Mouse (Mus musculus) lung, embryonic 14.5 days (tissue): ENCODE measurements around the gene Psmd8. TPM values are rescaled to one million over a fixed set of nuclear protein-coding genes. Genes with fewer than 3 reads are reported as not detected.
"Not testable (repeated sequence)": the region's sequence is repeated elsewhere in the genome, so short reads cannot be mapped to it uniquely, and the experiment has no call there.

Source experiments
- ATAC-seq: fragments of 200-750 bp; cut with Nextera tagmentation; 2 replicates; pipeline ENCODE4 v1.8.0; 2017; ENCODE audit warnings: mild to moderate bottlenecking, moderate TSS enrichment, moderate library complexity; ENCODE audit not compliant: insufficient read depth
- DNase-seq: peaks from one replicate; pipeline ENCODE4 v3.0.0-alpha.2; 2015
- H3K27ac ChIP-seq: fragments of 300-500 bp; sonication (generic); 2 replicates; pipeline ENCODE4 v1.5.1; 2014; ENCODE audit warnings: low read depth, mild to moderate bottlenecking, moderate library complexity
- H3K27me3 ChIP-seq: fragments of 300-500 bp; sonication (generic); 2 replicates; pipeline ENCODE4 v1.6.1; 2014; ENCODE audit warnings: low read length, control low read depth; ENCODE audit not compliant: insufficient read depth
- H3K36me3 ChIP-seq: fragments of 300-500 bp; sonication (generic); 2 replicates; pipeline ENCODE4 v1.6.1; 2014; ENCODE audit warnings: control low read depth; ENCODE audit not compliant: insufficient read depth
- H3K4me1 ChIP-seq: fragments of 300-500 bp; sonication (generic); 2 replicates; pipeline ENCODE4 v1.6.1; 2014; ENCODE audit warnings: antibody characterized with exemption, control low read depth; ENCODE audit not compliant: insufficient read depth
- H3K4me2 ChIP-seq: fragments of 300-500 bp; sonication (generic); 2 replicates; pipeline ENCODE4 v1.6.1; 2014; ENCODE audit warnings: mild to moderate bottlenecking
- H3K4me3 ChIP-seq: fragments of 300-500 bp; sonication (generic); 2 replicates; pipeline ENCODE4 v1.5.1; 2014; ENCODE audit warnings: low read depth, low read length
- H3K9ac ChIP-seq: fragments of 300-500 bp; sonication (generic); 2 replicates; pipeline ENCODE4 v1.6.1; 2014
- H3K9me3 ChIP-seq: fragments of 300-500 bp; sonication (generic); 2 replicates; pipeline ENCODE4 v1.6.1; 2016; ENCODE audit warnings: low read depth, low read length, control low read depth
- CTCF ChIP-seq: IDR thresholded peaks from 2 replicates; pipeline ENCODE4 v1.5.1; 2016; ENCODE audit warnings: antibody characterized with exemption, low read depth
- WGBS: fragments of 180-500 bp; shearing (Covaris S2); extraction: QIAGEN DNeasy Blood & Tissue Kit; methylation state at CpG from one replicate; pipeline ENCODE4 v1.1.7; 2014; 5-methylcytosine and 5-hydroxymethylcytosine counted together
- polyA plus RNA-seq: library from polyadenylated mRNA; unstranded; fragments of >200 nt; fragmentation: Nextera tagmentation; extraction: Ambion mirVana; gene quantifications from 2 replicates; pipeline ENCODE4 v1.2.1, GENCODE M21; 2014

The Psmd8 gene
- polyA plus RNA-seq = 284 and 285 TPM in 2 replicates

DNA sequence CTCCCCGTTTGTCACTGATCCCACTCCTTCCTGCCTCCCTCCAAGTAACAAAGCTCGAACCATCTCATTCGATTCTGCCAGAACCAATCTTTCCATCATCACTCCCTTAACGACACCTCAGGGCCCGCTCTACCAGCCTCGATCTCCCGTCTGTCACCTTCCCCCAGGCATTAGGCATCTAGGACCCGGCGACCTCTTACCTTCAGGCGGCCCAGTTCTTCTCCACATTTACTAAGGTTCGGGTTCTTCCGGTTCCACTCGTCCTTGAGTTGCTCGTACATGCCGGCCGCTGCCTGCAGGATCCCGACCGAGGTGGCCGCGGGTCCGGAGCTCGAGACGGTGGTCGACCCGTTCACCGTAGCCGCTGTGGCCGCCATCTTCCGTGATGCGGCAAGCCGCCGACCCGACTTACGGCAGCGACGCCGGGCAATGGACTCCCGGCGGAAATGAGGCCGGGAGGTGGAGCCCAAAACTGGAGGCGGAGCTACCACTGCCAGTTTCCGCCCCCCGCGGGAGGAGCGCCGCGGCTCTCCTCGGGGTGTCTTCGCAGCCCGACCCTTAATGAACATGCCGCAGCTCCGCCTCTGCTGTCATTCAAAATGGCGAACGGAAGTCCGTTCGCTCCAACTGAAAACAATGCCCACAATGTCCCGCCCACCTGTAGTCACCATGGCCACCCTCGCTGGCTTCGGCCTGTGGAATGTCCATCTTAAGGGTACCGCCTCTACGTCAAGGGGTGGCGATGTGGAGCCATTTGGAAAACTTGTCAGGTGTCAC lies at the start of gene Psmd8:
Psmd8 (minus strand) TSS at position 625 of the 777 bp plus-strand sequence.
- under 1% methylated on average over 62 of the region's 62 CpGs for WGBS
- peak within 1 kb of the TSS; percentile 83 for H3K4me3 ChIP-seq
- H3K27ac ChIP-seq = peak within 1 kb of the TSS; percentile 60
- peak; percentile 96 for ATAC-seq
- H3K27me3 ChIP-seq = no peaks in the 10 kb centered on the region
- peak within 1 kb of the TSS; percentile 83 for H3K9ac ChIP-seq
- H3K36me3 ChIP-seq = peaks cover 27% of the 10 kb centered on the region
- H3K4me2 ChIP-seq = peak within 1 kb of the TSS; percentile 85
- H3K4me1 ChIP-seq = 0 out of 2 replicates have a peak, but pooled peaks cover 7% of the 10 kb centered on the region
- peak; percentile 61 for TF ChIP-seq CTCF
- no peaks in the 10 kb centered on the region for H3K9me3 ChIP-seq
- DNase-seq = peak; percentile 99

DNA sequence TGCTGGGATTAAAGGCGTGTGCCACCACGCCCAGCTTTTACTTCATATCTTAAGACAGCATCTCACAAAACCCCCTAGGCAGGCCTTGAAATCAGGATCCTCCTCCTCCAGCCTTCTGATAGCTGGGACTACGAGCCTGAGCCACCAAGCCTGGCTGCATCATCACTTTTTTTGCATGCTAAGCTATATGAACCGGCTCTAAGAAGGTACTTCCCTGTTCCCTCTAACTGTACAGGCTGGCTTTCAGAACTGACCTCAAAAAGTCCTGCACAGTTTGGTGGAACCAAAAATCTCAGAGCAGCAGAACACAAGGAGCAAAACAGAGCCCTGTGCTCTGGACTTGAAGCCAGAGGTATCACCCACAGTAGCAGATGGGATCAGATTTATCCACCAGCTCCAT lies 47.7 kb upstream of the Psmd8 start:
- no peak overlapping the region for H3K4me3 ChIP-seq
- no peaks in the 10 kb centered on the region for H3K9me3 ChIP-seq
- TF ChIP-seq CTCF = no peak
- no peak overlapping the region for H3K9ac ChIP-seq
- WGBS = 68% methylated on average over 4 of the region's 4 CpGs
- H3K4me2 ChIP-seq = no peak overlapping the region
- peaks cover 15% of the 10 kb centered on the region for H3K27me3 ChIP-seq
- ATAC-seq (no peak), DNase-seq (no peak)
- no peaks in the 10 kb centered on the region for H3K36me3 ChIP-seq
- H3K4me1 ChIP-seq = no peaks in the 10 kb centered on the region
- no peak overlapping the region for H3K27ac ChIP-seq

DNA sequence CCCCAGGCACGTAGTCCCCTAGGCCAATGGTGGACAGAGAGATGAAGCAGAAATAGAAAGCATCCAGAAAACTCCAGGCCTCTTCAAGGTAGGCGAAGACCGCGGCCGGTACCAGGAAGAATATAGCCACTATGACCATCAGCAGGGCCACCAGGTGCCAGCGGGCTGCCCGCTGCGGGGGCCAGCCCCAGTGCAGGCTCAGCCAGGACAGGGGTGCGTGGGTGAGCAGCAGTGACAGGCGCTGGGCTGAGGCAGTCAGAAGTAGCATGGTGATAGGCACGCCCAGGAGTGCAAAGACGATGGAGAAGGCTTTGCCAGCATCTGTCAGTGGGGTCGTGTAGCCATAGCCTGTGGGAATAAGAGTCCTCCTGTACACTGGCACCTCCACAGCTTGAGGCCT lies 45.0 kb upstream of the Psmd8 start:
- Histone ChIP-seq H3K27ac (no peak overlapping the region), H3K9ac (no peak overlapping the region), H3K36me3 (no peaks in the 10 kb centered on the region), H3K9me3 (no peaks in the 10 kb centered on the region), H3K4me3 (no peak overlapping the region), H3K27me3 (no peaks in the 10 kb centered on the region), H3K4me1 (no peaks in the 10 kb centered on the region), H3K4me2 (peak overlapping the region; percentile 25; the same call in 1 of the 2 replicates)
- WGBS = 65% methylated on average over 13 of the region's 13 CpGs
- DNase-seq (no peak), ATAC-seq (peak; percentile 38; the same call in 1 of the 2 replicates)
- no peak for TF ChIP-seq CTCF

DNA sequence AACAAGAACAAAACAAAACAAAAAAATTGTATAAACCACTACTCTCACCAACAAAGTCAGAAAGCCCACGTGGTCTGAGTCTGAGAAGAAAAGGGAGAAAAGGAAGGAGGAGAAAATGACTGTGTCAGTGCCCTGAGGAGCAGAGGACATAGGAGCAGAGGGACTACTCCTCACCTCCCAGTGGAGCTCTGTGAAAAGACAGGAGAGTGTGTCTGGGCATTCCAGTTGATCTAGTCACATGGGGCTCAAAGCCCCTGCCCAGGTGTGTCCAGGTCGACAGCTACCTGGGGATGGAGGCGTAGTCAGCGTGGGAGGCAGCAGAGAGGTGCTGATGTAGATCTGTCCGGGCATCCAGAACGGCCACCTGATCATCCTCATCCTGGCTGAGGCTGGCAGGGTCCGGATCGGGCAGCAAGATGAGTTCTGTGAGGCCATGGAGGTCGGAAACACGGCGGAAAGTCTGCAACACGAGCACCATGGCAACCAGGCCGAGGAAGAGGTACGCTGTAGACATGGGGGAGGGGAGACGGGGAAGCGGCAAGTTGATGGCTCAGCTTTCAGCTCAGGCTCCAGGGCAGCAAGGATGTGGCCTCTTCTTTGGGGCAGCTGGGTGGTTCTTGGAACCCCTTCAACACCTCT lies 44.4 kb upstream of the Psmd8 start:
- ATAC-seq (no peak), DNase-seq (peak; percentile 18)
- H3K4me1 ChIP-seq = no peaks in the 10 kb centered on the region
- no peak for TF ChIP-seq CTCF
- peak overlapping the region; percentile 8; the same call in 1 of the 2 replicates for H3K9ac ChIP-seq
- H3K36me3 ChIP-seq = no peaks in the 10 kb centered on the region
- WGBS = 12% methylated on average over 16 of the region's 16 CpGs
- peak overlapping the region; percentile 3; the same call in 1 of the 2 replicates for H3K4me3 ChIP-seq
- no peaks in the 10 kb centered on the region; the same call in 1 of the 2 replicates for H3K9me3 ChIP-seq
- H3K27ac ChIP-seq = no peak overlapping the region
- H3K27me3 ChIP-seq = no peaks in the 10 kb centered on the region
- H3K4me2 ChIP-seq = peak overlapping the region; percentile 25

DNA sequence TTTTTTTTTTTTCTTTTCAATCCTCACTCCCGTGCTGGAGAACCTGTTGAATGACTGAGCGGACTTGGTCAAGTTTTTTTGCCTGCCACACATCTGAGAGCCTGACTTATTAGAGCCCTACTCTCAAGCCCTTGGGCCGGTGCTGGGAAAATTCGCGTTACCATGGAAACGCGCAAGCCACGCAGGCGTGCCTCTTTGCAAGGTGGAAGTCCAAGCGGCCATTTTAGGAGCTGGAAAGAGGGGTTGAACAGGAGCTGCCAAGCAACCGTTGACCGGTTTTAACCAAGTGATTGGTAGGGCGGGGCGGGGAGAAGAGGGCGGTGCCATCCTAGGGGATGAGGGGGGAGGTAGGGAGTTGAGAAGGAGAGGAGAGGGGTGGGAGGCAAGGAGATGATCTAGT lies 34.3 kb upstream of the Psmd8 start:
- Histone ChIP-seq H3K9ac (no peak overlapping the region), H3K36me3 (no peaks in the 10 kb centered on the region), H3K4me3 (no peak overlapping the region), H3K27ac (no peak overlapping the region), H3K4me2 (no peak overlapping the region), H3K9me3 (peaks cover 3% of the 10 kb centered on the region; the same call in 1 of the 2 replicates), H3K27me3 (peaks cover 6% of the 10 kb centered on the region; the same call in 1 of the 2 replicates), H3K4me1 (peaks cover 7% of the 10 kb centered on the region; the same call in 1 of the 2 replicates)
- ATAC-seq (no peak), DNase-seq (no peak)
- 36% methylated on average over 15 of the region's 15 CpGs for WGBS
- no peak for TF ChIP-seq CTCF

DNA sequence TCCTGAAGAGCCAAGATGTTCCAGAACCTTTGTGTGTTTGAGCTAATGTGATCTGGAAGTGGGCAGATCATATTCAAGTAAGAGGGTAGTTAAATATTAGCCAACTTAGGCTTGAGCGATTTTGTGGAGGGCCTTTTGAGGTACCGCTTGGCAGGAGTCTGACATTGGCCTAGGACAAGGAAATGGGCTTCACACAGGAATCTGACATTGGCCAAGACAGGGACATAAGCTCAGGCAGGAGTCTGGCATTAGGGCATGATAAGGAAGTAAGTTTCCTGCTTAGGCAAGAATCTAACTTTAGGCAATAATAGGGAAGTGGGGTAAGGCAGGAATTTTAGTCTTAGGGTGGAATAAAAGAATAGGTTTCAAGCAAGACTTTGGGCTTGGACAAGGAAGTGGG lies 33.7 kb upstream of the Psmd8 start:
- peaks cover 7% of the 10 kb centered on the region; the same call in 1 of the 2 replicates for H3K4me1 ChIP-seq
- DNase-seq (peak; percentile 37), ATAC-seq (peak; percentile 4; the same call in 1 of the 2 replicates)
- H3K4me3 ChIP-seq = no peak overlapping the region
- peaks cover 6% of the 10 kb centered on the region; the same call in 1 of the 2 replicates for H3K27me3 ChIP-seq
- no peak overlapping the region for H3K9ac ChIP-seq
- H3K36me3 ChIP-seq = no peaks in the 10 kb centered on the region
- H3K4me2 ChIP-seq = no peak overlapping the region
- TF ChIP-seq CTCF = no peak
- peaks cover 3% of the 10 kb centered on the region; the same call in 1 of the 2 replicates for H3K9me3 ChIP-seq
- WGBS = 49% methylated on average over 2 of the region's 2 CpGs
- no peak overlapping the region for H3K27ac ChIP-seq

DNA sequence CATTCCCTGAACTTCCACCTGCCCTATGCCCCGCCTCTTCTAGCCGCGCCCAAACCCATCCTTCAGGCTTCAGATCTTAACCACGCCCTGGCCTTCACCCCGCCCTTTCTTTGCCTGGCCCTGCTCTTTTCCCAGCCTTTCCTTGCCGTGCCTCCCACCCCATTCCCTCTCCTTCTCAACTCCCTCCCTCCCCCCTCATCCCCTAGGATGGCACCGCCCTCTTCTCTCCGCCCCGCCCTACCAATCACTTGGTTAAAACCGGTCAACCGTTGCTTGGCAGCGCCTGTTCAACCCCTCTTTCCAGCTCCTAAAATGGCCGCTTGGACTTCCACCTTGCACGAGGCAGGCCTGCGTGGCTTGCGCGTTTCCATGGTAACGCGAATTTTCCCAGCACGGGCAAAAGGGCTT lies 33.2 kb upstream of the Psmd8 start, which contains the start of gene Catsperg1:
Catsperg1 (minus strand) TSS at position 361 of the 408 bp plus-strand sequence.
- ATAC-seq = peak; percentile 52
- H3K4me1 ChIP-seq = peaks cover 7% of the 10 kb centered on the region; the same call in 1 of the 2 replicates
- no peak within 1 kb of the TSS for H3K27ac ChIP-seq
- 3% methylated on average over 20 of the region's 20 CpGs for WGBS
- H3K27me3 ChIP-seq = peaks cover 6% of the 10 kb centered on the region; the same call in 1 of the 2 replicates
- no peaks in the 10 kb centered on the region for H3K36me3 ChIP-seq
- peak within 1 kb of the TSS; percentile 62 for H3K4me2 ChIP-seq
- H3K9ac ChIP-seq = no peak within 1 kb of the TSS
- H3K9me3 ChIP-seq = peaks cover 3% of the 10 kb centered on the region; the same call in 1 of the 2 replicates
- no peak for TF ChIP-seq CTCF
- no peak within 1 kb of the TSS for H3K4me3 ChIP-seq
- DNase-seq = peak; percentile 70

DNA sequence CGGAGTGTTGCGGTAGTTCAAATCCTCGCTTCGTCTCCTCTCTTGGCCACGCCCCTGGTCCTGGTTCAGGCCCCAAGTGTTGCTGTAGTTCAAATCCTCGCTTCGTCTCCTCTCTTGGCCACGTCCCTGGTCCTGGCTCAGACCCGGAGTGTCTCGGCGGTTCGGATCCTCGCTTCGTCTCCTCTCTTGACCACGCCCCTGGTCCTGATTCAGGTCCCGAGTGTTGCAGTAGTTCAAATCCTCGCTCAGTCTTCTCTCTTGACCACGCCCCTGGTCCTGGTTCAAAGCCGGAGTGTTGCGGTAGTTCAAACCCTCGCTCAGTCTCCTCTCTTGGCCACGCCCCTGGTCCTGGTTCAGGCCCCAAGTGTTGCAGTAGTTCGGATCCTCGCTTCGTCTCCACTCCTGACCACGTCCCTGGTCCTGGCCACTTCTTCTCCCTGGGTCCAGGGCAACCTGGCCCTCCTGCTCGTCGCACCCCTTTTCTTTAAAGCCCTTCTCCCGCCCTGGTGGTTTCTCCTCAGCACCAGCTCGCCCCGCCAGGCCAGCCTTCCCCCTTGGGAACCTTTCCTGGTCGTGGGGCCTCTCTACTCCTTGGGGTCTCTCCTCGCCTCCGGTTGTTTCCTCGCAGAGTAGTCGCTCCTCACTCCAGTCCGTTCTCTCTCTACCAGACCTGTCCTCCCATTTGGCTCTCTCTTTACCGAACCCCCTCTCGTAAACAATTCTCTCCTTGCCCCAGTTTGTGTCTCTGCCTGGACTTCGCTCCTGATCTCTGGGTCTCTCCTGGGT lies 32.5 kb upstream of the Psmd8 start:
- not testable (repeated sequence) for H3K36me3 ChIP-seq, H3K27ac ChIP-seq, H3K9me3 ChIP-seq, DNase-seq, H3K27me3 ChIP-seq, H3K4me3 ChIP-seq, H3K4me1 ChIP-seq, H3K9ac ChIP-seq, ATAC-seq
- peak overlapping the region; percentile 62 for H3K4me2 ChIP-seq
- 16% methylated on average over 40 of the region's 40 CpGs for WGBS
